Mouse (Mus musculus): ENCODE data around the gene Fam222a. TPM values are rescaled to one million over a fixed set of nuclear protein-coding genes. Genes with fewer than 3 reads are reported as not detected.
A peak's percentile ranks its signal among the peaks of the same experiment; 100 is the strongest.

Fam222a gene
- polyA plus RNA-seq, 1 experiment from 2014 or later: 0.79 TPM

GRCm38 (mm10) chr5:114548976-114549375, 18.8 kb upstream of the Fam222a start:
- Histone ChIP-seq H3K27ac (replicated peaks) (no peak overlapping the region), H3K4me2 (replicated peaks; ENCODE audit: low read depth) (no peak overlapping the region), H3K4me3 (ENCODE audit: low read depth, low read length) (no peak overlapping the region), H3K27me3 (ENCODE audit: control insufficient read depth, insufficient read depth, low read length) (no peaks in the 10 kb centered on the region), H3K9me3 (ENCODE audit: control insufficient read depth, low read length) (no peaks in the 10 kb centered on the region), H3K9ac (ENCODE audit: low read length) (no peak overlapping the region), H3K36me3 (ENCODE audit: control insufficient read depth, insufficient read depth, low read length) (no peaks in the 10 kb centered on the region), H3K4me1 (replicated peaks; ENCODE audit: control insufficient read depth, insufficient read depth) (peaks cover 3% of the 10 kb centered on the region)
- 98% methylated on average over 10 of the region's 10 CpGs for WGBS
- DNase-seq (ENCODE audit: low spot score) (no peak), ATAC-seq (ENCODE audit: low FRiP score, low TSS enrichment) (no peak)
- TF ChIP-seq CTCF (IDR thresholded peaks at IDR 0.05; ENCODE audit: low read depth) (no peak), EP300 (optimal IDR thresholded peaks at IDR 0.05) (no peak)

- 50% methylated on average over 3 of the region's 3 CpGs for WGBS
- no peaks in the 10 kb centered on the region for H3K27me3 ChIP-seq (ENCODE audit: control insufficient read depth, insufficient read depth, low read length)
- H3K4me1 ChIP-seq (replicated peaks; ENCODE audit: control insufficient read depth, insufficient read depth): peaks cover 3% of the 10 kb centered on the region
- no peak for DNase-seq (ENCODE audit: low spot score)
- TF ChIP-seq CTCF (IDR thresholded peaks at IDR 0.05; ENCODE audit: low read depth) (no peak), EP300 (optimal IDR thresholded peaks at IDR 0.05) (no peak)
- H3K9me3 ChIP-seq (ENCODE audit: control insufficient read depth, low read length): no peaks in the 10 kb centered on the region
- H3K36me3 ChIP-seq (ENCODE audit: control insufficient read depth, insufficient read depth, low read length): no peaks in the 10 kb centered on the region
- no peak overlapping the region for H3K27ac ChIP-seq (replicated peaks)
- ATAC-seq (ENCODE audit: low FRiP score, low TSS enrichment): no peak
- H3K9ac ChIP-seq (ENCODE audit: low read length): no peak overlapping the region
- H3K4me2 ChIP-seq (replicated peaks; ENCODE audit: low read depth): no peak overlapping the region
- no peak overlapping the region for H3K4me3 ChIP-seq (ENCODE audit: low read depth, low read length)
Observed at GRCm38 (mm10) chr5:114549770-114550169, 18.0 kb upstream of the Fam222a start.

- no peak for DNase-seq (ENCODE audit: low spot score)
- Histone ChIP-seq H3K9ac (ENCODE audit: low read length) (no peak overlapping the region), H3K27me3 (ENCODE audit: control insufficient read depth, insufficient read depth, low read length) (no peaks in the 10 kb centered on the region), H3K4me3 (ENCODE audit: low read depth, low read length) (no peak overlapping the region), H3K4me1 (replicated peaks; ENCODE audit: control insufficient read depth, insufficient read depth) (peaks cover 3% of the 10 kb centered on the region), H3K36me3 (ENCODE audit: control insufficient read depth, insufficient read depth, low read length) (no peaks in the 10 kb centered on the region), H3K4me2 (replicated peaks; ENCODE audit: low read depth) (no peak overlapping the region), H3K9me3 (ENCODE audit: control insufficient read depth, low read length) (no peaks in the 10 kb centered on the region), H3K27ac (replicated peaks) (no peak overlapping the region; the same call in 1 of the 2 replicates)
- TF ChIP-seq CTCF (IDR thresholded peaks at IDR 0.05; ENCODE audit: low read depth) (no peak), EP300 (optimal IDR thresholded peaks at IDR 0.05) (no peak)
- WGBS: 34% methylated on average over 7 of the region's 7 CpGs
- ATAC-seq (ENCODE audit: low FRiP score, low TSS enrichment): no peak
Observed at GRCm38 (mm10) chr5:114550431-114550830, 17.4 kb upstream of the Fam222a start.

DNA sequence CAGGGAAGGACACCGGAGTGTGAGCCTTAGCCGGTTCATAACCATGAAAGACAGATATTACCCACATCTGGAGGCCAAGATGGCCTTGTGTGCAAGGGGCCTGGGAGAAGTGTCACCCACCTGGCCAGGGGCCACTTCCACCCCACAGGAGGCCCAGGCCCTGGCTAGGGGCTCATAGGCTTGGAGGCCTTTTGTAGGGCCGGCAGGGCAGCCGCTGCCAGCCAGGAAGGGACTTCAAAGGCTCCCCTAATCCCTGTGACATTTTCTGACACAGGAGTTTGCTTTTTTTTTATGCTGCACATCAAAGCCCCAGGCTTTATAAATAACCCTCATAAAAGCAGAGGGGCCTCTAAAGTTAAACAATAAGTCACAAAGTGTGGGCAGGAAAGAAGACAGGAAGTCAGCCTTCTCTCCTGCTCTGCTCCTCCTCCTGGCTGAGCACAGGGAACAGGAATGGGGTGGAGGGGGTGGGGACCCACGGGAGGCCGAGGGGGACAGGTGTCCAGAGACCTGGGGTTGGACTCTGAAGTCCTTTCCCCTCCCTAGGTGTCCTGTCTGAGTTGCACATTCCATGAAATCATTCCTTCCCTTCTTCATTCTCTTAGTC, 16.8 kb upstream of the Fam222a start:
- H3K4me3 ChIP-seq (ENCODE audit: low read depth, low read length): no peak overlapping the region
- H3K9ac ChIP-seq (ENCODE audit: low read length): no peak overlapping the region
- H3K27ac ChIP-seq (replicated peaks): peak overlapping the region; percentile 30
- peaks cover 3% of the 10 kb centered on the region for H3K4me1 ChIP-seq (replicated peaks; ENCODE audit: control insufficient read depth, insufficient read depth)
- no peaks in the 10 kb centered on the region for H3K9me3 ChIP-seq (ENCODE audit: control insufficient read depth, low read length)
- DNase-seq (ENCODE audit: low spot score) (no peak), ATAC-seq (ENCODE audit: low FRiP score, low TSS enrichment) (no peak)
- H3K4me2 ChIP-seq (replicated peaks; ENCODE audit: low read depth): no peak overlapping the region
- WGBS: 17% methylated on average over 6 of the region's 6 CpGs
- TF ChIP-seq EP300 (optimal IDR thresholded peaks at IDR 0.05): no peak
- no peak for TF ChIP-seq CTCF (IDR thresholded peaks at IDR 0.05; ENCODE audit: low read depth)
- no peaks in the 10 kb centered on the region for H3K27me3 ChIP-seq (ENCODE audit: control insufficient read depth, insufficient read depth, low read length)
- H3K36me3 ChIP-seq (ENCODE audit: control insufficient read depth, insufficient read depth, low read length): no peaks in the 10 kb centered on the region

DNA sequence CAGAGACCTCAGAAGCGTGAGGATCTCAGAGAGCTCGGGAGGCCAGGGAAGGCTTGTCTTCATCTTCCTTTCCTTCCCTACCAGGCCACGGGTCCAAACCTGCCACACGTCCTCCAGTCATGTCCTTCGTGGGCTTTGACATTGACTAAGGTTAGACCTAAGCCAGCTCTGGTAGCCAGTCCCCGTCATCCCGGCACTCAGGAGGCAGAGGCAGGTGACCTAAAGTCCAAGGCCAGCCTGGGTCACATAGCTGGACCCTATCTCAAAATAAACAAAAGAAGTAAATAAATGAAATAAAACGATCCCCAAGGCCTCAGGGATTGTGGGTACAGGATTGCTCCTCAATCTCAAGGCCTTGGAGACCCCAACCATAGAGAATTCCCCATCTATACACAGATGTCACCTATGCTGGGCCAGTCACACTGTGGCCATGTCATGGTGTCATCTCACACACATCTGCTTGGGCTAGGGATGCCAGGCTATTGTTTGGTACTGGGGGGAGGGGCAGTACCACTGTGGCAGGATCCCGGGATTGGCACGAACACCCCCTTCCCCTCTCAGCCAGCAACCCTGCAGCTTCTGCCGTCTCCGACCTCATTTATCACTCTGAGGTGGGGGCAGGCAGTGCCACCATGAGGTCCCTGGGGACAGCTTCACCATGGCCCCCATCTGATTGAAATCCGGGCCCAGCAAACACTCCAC, 15.2 kb upstream of the Fam222a start:
- Histone ChIP-seq H3K4me2 (replicated peaks; ENCODE audit: low read depth) (no peak overlapping the region), H3K4me1 (replicated peaks; ENCODE audit: control insufficient read depth, insufficient read depth) (peaks cover 3% of the 10 kb centered on the region), H3K36me3 (ENCODE audit: control insufficient read depth, insufficient read depth, low read length) (no peaks in the 10 kb centered on the region), H3K27me3 (ENCODE audit: control insufficient read depth, insufficient read depth, low read length) (no peaks in the 10 kb centered on the region), H3K9ac (ENCODE audit: low read length) (no peak overlapping the region), H3K9me3 (ENCODE audit: control insufficient read depth, low read length) (no peaks in the 10 kb centered on the region), H3K4me3 (ENCODE audit: low read depth, low read length) (no peak overlapping the region), H3K27ac (replicated peaks) (no peak overlapping the region)
- no peak for TF ChIP-seq CTCF (IDR thresholded peaks at IDR 0.05; ENCODE audit: low read depth)
- TF ChIP-seq EP300 (optimal IDR thresholded peaks at IDR 0.05): no peak
- 42% methylated on average over 13 of the region's 13 CpGs for WGBS
- no peak for DNase-seq (ENCODE audit: low spot score)
- no peak for ATAC-seq (ENCODE audit: low FRiP score, low TSS enrichment)

GRCm38 (mm10) chr5:114553706-114554105, 14.1 kb upstream of the Fam222a start:
- Histone ChIP-seq H3K4me3 (ENCODE audit: low read depth, low read length) (no peak overlapping the region), H3K9ac (ENCODE audit: low read length) (no peak overlapping the region), H3K27ac (replicated peaks) (no peak overlapping the region), H3K27me3 (ENCODE audit: control insufficient read depth, insufficient read depth, low read length) (no peaks in the 10 kb centered on the region), H3K4me2 (replicated peaks; ENCODE audit: low read depth) (no peak overlapping the region), H3K36me3 (ENCODE audit: control insufficient read depth, insufficient read depth, low read length) (no peaks in the 10 kb centered on the region), H3K4me1 (replicated peaks; ENCODE audit: control insufficient read depth, insufficient read depth) (peaks cover 3% of the 10 kb centered on the region), H3K9me3 (ENCODE audit: control insufficient read depth, low read length) (no peaks in the 10 kb centered on the region)
- 55% methylated on average over 8 of the region's 8 CpGs for WGBS
- DNase-seq (ENCODE audit: low spot score) (no peak), ATAC-seq (ENCODE audit: low FRiP score, low TSS enrichment) (no peak)
- TF ChIP-seq EP300 (optimal IDR thresholded peaks at IDR 0.05) (no peak), CTCF (IDR thresholded peaks at IDR 0.05; ENCODE audit: low read depth) (no peak)
